Mouse (Mus musculus): ENCODE results near the gene Chsy1. TPM values are rescaled to one million over a fixed set of nuclear protein-coding genes. Genes with fewer than 3 reads are reported as not detected.

The Chsy1 gene
- total RNA-seq, 2 experiments from 2014 or later, result 2.9 to 3.4 TPM

GRCm38 (mm10) chr7:66196609-66197445 lies 87.5 kb downstream of the Chsy1 start:
- intact Hi-C loops (cut with DNase I), result loop anchor here (5.0 kb wide), 1 partner anchor 80 kb away; no protein-coding TSS in a partner anchor
- DNase-seq, result no peak

DNA sequence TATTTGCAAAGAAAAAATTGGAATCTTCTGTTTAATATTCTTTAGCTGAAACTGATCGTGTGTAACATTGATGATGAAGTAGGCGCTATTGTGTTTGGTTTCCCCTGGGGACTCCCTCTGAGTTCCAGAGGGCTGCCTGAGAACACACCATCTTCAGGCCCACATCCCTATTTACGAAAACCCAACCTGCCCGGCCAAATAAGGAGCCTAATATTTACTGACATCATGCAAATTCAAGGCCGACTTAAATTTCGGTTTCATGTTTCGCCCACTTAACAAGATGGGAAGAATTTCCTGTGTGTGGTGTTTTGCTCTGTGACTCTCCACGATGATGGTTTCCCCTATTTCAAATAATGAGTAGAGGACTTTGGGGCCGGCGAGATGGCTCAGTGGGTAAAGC lies 89.1 kb downstream of the Chsy1 start:
- DNase-seq, result no peak
- intact Hi-C loops (cut with DNase I), result loop anchor here (5.0 kb wide), 1 partner anchor 81 kb away; no protein-coding TSS in a partner anchor

- intact Hi-C loops (cut with DNase I), result loop anchor here (5.0 kb wide), 1 partner anchor 82 kb away; no protein-coding TSS in a partner anchor
- DNase-seq, result peak in 1 of 2 experiments; percentile 25
These were observed 90.1 kb downstream of the Chsy1 start for GRCm38 (mm10) chr7:66199391-66199831.

DNA sequence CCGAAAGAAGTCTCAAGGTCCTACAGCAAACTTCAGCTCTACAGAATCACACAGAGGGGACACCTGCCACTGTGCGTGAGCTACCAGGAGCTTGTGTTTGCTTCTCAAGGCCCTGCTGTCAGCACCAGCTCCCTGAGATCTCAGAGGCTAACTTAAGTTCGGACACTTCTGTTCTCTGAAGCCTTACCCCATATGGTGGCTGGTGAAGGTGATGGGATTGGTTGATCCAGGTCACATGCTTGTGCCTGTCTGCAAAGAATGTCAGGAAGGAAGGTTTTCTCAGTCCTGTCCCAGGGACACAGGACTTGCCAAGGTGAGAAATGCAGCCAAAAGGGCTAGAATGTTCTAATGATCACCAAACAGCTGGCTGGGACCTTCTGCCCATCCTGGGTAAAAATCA lies 91.1 kb downstream of the Chsy1 start:
- intact Hi-C loops (cut with DNase I), result no loop called here
- no peak for DNase-seq

DNA sequence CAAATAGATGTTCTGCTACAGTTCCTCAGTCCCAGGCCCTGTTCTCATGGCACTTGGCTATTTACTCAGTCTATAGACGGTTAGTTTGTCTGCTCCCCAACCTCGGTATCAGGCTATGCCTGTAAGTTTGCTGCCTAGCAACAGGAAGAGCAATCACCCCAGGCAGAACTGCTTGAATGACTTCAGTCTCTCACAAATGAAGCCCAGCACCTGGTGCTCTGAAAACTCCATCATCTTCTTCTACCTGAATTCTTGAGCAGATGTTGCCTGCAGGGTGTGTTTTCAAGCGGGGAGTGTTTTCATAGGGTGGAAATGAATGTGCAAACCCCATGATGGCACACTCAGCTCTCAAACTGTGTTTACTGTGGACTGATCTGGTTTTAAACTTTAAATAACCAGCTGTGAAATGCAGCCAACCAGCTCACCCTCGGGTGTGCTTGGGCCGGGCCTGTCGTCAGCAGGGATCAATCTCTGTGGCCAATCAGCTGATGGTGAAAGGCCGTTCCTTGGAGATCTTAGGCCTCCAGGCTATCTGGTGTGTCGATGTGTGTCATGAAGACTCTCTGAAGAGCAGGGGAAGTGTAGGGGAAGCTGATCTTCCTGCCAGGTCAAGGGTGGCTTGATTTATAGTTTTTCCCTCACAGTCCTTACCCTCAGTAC lies 91.6 kb downstream of the Chsy1 start:
- intact Hi-C loops (cut with DNase I), result no loop called here
- DNase-seq, result no peak

GRCm38 (mm10) chr7:66201657-66202056 lies 92.3 kb downstream of the Chsy1 start:
- intact Hi-C loops (cut with DNase I), result no loop called here
- DNase-seq, result no peak

DNA sequence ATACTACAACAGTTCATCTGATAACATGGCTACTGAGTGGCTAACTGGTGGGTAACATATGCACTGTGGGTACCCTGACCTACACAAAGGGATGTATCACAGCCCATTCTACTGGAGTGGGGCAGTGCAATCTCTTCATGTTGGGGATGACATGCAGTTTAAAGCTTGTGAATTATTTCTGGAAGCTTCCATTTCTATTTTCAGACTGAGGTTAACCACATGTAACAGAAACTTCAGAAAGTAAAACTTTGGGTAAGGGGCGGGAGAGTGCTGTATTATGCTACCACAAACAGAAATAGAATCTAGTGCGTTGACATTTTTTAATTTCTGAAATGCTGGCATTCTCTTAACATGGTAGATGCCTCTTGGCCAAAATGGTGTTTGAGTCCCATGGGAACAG lies 100.6 kb downstream of the Chsy1 start:
- no peak for DNase-seq
- intact Hi-C loops (cut with DNase I), result no loop called here

- intact Hi-C loops (cut with DNase I), result no loop called here
- no peak for DNase-seq
These were observed 103.6 kb downstream of the Chsy1 start for GRCm38 (mm10) chr7:66212887-66213286.

- no peak for DNase-seq
These were observed 105.2 kb downstream of the Chsy1 start for GRCm38 (mm10) chr7:66214477-66214876.

GRCm38 (mm10) chr7:66215911-66216310 lies 106.6 kb downstream of the Chsy1 start:
- intact Hi-C loops (cut with DNase I), result no loop called here
- no peak for DNase-seq

More at GRCm38 (mm10) chr7:66214477-66214876, 105.2 kb downstream of the Chsy1 start:
- intact Hi-C loops (cut with DNase I), result no loop called here

- intact Hi-C loops (cut with DNase I), result no loop called here
- DNase-seq, result no peak
These were observed 107.7 kb downstream of the Chsy1 start for GRCm38 (mm10) chr7:66217011-66217410.

DNA sequence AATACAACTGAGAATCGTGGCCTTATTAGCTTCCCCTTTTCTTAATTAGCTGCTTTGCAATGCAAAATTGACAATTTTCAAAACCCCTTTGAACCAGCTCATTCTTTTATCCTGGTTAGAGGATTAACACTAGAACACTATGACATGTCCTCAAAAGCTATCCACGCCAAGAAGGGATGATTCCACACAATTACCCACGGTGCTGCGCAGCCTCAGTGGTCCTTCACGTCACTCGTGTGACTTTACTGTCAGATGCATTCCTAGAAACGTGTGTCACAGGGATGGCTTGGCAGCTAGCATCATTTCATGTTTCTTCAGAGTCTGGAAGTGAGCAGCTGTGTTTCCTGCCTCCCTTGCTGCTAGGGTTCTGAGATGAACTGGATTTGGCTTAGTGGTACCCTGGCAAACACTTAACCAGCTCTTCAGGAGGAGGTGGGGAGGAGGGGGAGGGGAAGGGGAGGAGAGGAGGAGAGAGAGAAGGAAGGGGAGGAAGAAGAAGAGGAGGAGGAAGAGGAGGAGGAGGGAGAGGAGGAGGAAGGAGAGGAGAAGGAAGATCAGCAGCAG lies 108.3 kb downstream of the Chsy1 start:
- intact Hi-C loops (cut with DNase I), result no loop called here
- DNase-seq, result no peak

DNA sequence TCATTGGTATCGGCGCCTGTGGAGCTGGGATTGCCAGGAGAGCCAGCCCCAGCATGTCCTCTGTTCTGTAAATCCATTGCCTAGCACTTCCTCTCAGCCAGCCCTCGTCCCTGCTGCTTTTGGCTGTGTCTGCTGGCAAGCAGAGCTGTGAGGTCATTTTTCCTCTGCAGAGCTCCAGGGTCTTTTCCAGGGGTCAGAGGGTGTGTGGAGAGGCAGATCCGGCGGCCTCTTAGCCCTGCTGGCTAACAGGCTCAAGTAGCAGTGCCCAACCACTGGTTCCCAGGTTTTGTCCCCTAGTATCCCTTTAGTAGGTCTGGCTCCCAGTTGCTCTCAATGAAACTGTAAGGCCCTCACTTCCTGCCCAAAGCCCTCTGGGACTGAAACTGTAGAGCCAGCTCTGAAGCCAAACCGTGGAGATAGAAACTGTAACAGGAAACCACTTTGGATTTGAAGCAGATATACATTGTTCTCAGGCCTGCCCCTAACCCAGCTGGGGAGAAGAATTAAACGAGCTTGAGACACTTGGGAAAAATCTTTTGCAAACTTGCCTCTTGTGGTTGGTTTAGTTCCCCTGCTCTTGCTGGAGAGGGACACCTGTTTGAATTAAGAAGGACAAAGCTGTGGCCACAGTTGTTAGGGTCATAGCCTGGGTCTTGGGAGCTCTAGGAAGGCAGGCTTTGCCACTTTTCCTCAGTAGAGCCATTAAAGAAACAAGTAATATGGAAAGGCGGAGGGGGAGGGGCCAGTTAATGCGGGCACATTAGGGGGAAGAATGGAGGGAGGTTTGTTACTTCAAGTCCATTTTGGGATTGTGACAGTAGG lies 109.1 kb downstream of the Chsy1 start:
- peak; percentile 40 to 49 for DNase-seq
- intact Hi-C loops (cut with DNase I), result no loop called here

DNA sequence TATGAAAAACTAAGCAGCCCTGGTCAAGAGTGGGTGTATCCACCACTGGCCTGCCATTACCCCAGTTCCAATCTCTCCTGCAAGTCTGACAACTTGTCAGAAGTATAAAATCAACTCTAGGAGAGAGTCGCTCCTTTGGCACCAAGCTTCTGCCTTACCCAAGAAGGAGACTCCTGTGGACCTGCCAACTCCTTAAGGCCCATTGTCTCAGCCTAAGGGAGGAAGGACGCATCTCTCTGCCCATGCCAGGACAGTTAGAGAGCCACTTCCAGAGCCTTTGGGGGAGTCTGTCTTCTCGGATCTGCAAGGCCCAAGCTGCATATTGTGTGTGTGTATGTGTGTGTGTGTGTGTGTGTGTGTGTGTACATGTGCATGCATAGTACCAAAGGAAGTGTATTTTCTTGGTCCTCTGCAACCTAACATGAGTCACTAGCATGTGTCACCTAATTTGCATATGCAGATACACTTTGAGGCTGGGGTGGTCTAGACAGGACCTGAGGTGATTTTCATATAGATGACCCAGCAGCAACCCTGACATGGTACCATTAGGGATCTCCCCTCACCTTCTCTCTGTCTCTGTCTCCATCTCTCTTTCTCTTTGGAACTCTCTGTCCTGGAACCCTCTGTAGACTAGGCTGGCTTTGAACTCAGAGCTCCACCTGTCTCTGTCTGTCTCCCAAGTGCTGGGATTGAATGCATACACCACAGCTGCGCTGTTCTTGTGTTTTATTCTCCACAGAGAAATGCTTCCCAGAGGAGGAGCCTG lies 109.9 kb downstream of the Chsy1 start:
- intact Hi-C loops (cut with DNase I), result no loop called here

DNA sequence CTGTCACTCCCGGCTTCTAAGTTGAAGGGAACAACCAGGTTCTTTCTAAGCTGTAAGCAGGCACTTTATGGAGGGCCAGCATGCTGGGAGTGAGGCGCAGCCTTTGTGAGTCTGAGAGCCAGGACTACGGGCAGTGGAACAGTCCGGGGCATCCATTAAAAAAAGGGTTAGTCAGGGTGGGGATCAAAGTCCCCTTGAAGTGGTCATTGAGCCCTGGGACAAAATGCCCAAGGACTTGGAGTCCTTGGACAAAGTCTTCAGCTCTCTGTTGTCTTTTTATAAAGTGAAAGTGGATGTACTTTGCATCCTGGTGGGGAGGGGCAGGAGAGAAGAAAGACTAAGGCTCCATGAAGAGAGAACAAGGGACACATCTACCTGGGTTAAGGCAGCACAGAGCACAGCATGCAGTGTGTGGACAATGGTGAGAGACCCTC lies 110.5 kb downstream of the Chsy1 start:
- no peak for DNase-seq
- intact Hi-C loops (cut with DNase I), result no loop called here

More for the DNA sequence above, 109.9 kb downstream of the Chsy1 start:
- no peak for DNase-seq

- intact Hi-C loops (cut with DNase I), result no loop called here
- DNase-seq, result no peak
These were observed 113.3 kb downstream of the Chsy1 start for GRCm38 (mm10) chr7:66222621-66223091.
